Mouse (Mus musculus): ENCODE data around the gene Gm11214. TPM values are rescaled to one million over a fixed set of nuclear protein-coding genes. Genes with fewer than 3 reads are reported as not detected.

The Gm11214 gene
- polyA plus RNA-seq (2017; shearing (Covaris generic)), result not detected

DNA sequence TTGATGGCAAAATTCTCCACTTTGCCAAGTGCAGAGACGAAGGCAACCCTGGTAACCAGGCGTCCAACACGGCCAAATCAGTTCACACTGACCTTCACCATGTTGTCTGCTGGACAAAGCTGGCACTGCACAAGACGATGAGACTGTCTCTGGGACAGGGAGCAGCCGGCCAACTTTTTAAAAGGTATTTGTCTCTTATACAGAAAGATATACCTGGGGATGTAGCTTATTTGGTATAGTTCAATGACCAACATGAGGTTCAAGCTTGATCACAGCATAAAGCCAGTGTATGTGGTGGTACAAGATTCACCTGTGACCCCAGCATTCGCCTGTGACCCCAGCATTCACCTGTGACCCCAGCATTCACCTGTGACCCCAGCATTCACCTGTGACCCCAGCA is at the start of gene Gm11214:
TSS of gene Gm11214 (minus strand) at position 101 of the 400 bp plus-strand sequence.

DNA sequence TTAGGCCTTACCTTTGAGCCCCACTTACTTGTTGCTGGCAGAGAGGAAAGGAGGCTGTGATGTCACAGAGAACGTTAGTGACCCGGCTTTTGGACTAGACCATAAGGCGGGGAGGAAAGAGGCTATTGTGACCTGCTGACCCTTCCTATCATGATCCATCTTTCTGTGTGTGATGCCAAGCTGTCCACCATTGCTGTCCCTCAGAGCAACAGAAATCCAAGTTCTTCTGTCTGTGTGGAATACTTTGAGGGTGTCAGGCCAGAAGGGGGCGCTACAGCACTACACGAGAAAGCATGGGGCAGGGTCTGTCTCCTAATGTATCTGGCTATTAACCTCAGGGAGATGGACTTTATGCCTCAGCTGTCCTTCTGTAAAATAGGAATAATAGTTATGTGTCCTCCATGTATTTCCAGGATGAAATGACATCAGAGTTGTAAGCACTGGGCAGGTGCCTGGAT is 40.8 kb downstream of the Gm11214 start, which contains the start of gene Tex48:
TSS of gene Tex48 (minus strand) at position 51 of the 458 bp plus-strand sequence.

Other genes with a start within 250 kb of the Gm11214 start
- gene Whrn, start 167.4 kb downstream of the Gm11214 start, polyA plus RNA-seq (2017; shearing (Covaris generic)), result 16.2 TPM
- gene Atp6v1g1, start 118.6 kb downstream of the Gm11214 start, polyA plus RNA-seq (2017; shearing (Covaris generic)), result 103 TPM
- gene Tmem268, start 104.6 kb downstream of the Gm11214 start, polyA plus RNA-seq (2017; shearing (Covaris generic)), result 17.6 TPM
- not detected for gene Gm11213, start 58.1 kb downstream of the Gm11214 start, polyA plus RNA-seq (2017; shearing (Covaris generic))
- not detected for gene Tex48, start 41.0 kb downstream of the Gm11214 start, polyA plus RNA-seq (2017; shearing (Covaris generic))
- gene Tnfsf15, start 81.7 kb upstream of the Gm11214 start, polyA plus RNA-seq (2017; shearing (Covaris generic)), result 0.19 TPM
- gene Tnfsf8, start 198.0 kb upstream of the Gm11214 start, polyA plus RNA-seq (2017; shearing (Covaris generic)), result 358 TPM